Mouse (Mus musculus): ENCODE measurements around the gene Otulin.

GRCm38 (mm10) chr15:27528896-27529295, 101.6 kb downstream of the Otulin start:
- no peak for TF ChIP-seq CTCF (IDR thresholded peaks at IDR 0.05; ENCODE audit: low read depth, low read length)
- no peak for TF ChIP-seq POLR2A (IDR thresholded peaks at IDR 0.05; ENCODE audit: extremely low read depth, insufficient read depth, low read length)

Data from liver, adult 2 months (tissue).